Mouse (Mus musculus): ENCODE results near the gene Cmpk1.
"Not testable (repeated sequence)": the region's sequence is repeated elsewhere in the genome, so short reads cannot be mapped to it uniquely, and the experiment has no call there.

Cmpk1 gene

GRCm38 (mm10) chr4:114986591-114987432 is at the start of gene Cmpk1:
Cmpk1 (minus strand) TSS chr4:114987241.
- peak; percentile 70 for DNase-seq

GRCm38 (mm10) chr4:115035043-115035442 is 48.0 kb upstream of the Cmpk1 start:
- no peak for DNase-seq

GRCm38 (mm10) chr4:115019997-115020396 is 33.0 kb upstream of the Cmpk1 start:
- DNase-seq: no peak

DNA sequence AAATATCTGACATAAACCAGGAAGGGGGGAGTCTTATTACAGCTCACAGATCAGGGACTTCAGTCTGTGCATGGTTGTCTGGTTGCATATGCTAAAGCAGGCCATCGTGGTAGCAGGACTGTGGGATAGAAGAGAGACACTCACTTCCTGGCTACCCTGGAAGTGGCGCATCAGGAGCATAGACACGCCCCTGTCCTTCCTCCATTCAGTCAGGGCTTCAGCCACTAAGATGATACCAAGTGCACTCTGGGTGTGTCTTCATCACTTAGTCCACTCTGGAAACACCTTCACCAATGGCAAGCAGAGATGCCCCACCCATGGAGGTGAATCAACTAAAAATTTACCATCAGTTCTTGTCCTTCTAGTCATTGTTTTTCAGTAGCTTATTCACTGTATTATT is 27.2 kb upstream of the Cmpk1 start:
- no peak for DNase-seq

DNA sequence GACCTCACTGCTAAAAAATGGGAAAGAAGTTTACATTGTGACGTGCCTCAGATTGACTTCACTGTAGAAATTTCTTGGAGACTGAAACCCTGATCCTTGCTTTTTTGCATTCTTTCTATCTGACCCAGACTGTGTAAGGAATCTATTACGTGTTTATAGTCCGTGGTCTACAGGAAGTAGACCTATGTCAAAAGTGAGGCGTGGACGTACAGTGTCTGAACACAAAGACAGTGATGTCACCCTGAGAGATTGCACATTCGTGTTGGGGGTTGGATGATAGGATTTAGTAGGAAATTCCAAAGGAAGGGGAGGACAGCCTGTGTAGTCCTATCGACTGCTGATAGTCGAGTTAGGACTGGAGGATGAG is 13.4 kb upstream of the Cmpk1 start:
- DNase-seq: no peak

DNA sequence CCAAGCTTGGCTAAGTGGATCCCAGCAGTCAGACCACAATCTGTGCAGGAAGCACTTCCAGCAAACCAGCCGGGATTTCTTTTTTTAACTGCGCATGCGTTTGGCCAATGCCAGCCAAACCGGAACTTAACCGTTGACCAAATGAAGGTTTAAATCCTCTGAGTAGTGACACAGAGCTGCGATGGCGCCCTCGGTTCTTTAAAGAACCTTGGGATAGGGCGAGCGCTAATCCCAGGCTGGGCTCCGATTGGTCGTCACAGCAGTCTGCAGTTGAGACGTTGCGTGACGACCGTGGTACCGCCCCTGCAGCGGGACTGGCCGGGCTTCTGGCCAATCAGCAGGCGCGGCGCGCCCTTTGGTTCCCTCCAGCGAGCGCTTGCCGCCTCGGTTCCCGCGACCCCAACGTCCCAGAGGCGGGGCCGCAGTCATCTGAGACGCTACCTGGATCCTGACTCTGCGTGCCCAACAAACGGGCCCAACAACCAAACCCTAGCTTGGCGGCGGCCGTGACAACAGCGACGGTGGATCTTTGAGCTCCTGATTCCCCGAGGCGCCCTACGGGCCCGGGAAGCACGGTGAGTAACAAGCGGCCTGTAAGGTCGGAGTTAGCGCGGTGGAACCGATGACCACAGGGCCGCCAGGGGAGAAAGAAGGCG is 12.9 kb upstream of the Cmpk1 start, which contains the start of gene Stil:
Gene Stil (plus strand): TSS at position 387 of the 656 bp plus-strand sequence.
- peak; percentile 93 to 94 for DNase-seq

- DNase-seq: no peak
Measured at GRCm38 (mm10) chr4:114999445-114999772, 12.4 kb upstream of the Cmpk1 start.

GRCm38 (mm10) chr4:114997051-114997450 is 10.0 kb upstream of the Cmpk1 start:
- peak in 1 of 2 experiments; percentile 17 for DNase-seq

DNA sequence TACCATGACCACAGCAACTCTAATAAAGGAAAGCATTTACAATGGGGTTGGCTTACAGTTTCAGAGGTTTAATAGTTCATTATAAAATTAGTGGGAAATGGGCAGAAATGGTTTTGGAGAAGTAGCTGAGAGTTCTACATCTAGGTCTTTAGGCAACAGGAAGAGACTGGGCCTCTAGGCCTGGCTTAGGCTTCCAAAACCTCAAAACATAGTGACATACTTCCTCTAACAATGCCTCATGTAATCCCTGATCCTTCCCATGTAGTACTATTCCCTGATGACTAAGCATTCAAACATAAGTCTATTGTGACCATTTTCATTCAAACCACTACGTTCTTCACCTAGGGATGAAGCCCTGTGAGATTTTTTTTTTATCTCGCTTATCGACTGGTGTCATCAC is 7.2 kb upstream of the Cmpk1 start:
- DNase-seq: no peak

GRCm38 (mm10) chr4:114986211-114986590 is 840 bp downstream of the Cmpk1 start:
- DNase-seq: no peak

DNA sequence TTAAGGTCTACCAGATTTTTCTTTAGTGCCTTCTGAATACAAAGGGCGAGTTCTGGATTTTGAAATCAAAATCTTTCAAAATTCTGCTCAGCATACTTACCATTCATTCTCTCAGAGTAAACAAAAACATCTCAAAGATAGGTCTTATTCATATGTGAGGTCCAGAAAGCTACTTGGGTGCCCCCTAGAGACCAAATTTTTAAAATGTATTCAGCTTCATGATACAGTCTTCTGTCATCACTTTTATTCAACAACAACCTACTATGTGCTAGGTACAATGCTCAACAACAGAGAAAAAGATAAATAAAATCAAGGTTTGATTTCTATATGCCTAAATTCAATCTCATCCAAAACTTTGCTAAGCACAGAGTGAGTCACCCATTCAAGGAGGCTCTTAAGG is 4.0 kb downstream of the Cmpk1 start:
- no peak for DNase-seq

- no peak for DNase-seq
Measured at GRCm38 (mm10) chr4:114982619-114983018, 4.4 kb downstream of the Cmpk1 start.

GRCm38 (mm10) chr4:114973229-114973740 is 13.8 kb downstream of the Cmpk1 start:
- no peak for DNase-seq

DNA sequence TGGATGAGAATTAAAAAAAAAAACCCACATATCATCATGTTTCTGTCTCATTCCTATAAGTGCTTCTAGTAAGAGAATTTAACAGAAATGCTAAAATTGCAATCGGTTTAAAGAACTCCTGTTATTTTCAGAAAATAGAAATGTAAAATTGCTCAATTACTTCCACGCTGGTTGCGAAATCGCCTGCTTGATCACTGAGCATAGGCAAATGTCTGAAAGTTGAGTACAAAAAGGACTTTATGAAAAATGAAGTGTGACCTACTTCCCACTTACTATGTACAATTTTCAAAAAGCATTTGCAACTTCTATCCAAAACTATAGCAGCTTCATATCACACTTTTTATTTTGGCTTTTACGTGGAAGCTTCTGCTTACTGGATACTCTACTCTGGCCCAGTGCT is 16.3 kb downstream of the Cmpk1 start:
- no peak for DNase-seq

- DNase-seq: not testable (repeated sequence)
Measured at GRCm38 (mm10) chr4:114960881-114961280, 26.2 kb downstream of the Cmpk1 start.

GRCm38 (mm10) chr4:114959533-114959932 is 27.5 kb downstream of the Cmpk1 start:
- DNase-seq: no peak

DNA sequence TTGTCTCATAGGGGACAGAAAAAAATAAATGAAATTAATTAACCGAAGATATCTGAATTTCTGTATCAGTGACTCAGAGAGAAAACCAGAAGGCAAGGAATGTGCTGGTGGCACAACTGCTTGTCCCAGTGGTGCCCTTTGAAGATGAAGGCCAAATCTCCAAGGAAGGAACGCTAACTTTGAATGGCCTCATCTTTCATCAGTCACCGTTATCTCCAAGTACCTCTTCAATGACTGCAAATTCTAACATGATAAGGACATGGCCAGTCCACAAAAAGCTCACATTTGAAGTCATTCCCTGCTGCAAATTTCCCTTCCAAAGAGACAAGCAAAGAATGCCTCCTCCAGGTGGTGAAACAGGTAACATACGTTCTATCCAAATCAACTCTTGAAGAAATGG is 28.3 kb downstream of the Cmpk1 start:
- DNase-seq: no peak

DNA sequence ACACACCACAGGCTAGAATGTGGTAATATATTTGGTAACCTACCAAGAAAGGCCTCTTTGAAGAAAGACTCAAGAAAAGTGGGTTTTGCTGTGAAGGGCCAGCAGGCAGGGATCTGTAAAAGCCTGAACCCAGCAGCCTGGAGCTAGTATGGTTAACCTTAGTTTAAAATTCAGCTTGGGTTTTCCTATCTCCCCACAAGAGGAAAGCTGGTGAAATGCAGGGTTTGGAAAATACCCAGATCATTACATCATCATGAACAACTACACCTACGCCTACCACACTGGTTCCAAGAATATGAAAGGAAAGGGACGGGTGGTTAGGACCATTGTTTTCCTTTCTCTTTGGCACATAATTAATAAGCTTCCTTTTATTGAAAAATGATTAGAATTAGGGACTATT is 28.8 kb downstream of the Cmpk1 start:
- DNase-seq: no peak

DNA sequence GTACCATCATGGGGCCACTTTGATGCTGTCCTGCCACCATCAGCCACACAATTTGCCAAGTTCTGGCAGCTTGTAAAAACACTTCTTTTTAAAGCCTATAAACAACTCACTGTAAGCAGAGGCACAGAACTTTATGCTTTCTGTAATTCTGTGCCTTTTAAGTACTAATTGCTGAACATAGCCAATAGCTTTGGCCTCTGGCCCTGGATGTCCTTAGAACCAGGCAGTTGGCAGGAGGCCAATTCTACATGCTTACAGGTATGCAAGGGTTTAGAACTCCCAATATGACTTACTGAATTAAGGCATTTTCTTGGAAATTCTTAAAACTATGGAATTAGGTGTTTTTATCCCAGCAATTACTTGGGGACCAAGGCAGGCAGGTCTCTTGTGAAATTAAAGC is 29.6 kb downstream of the Cmpk1 start:
- no peak for DNase-seq

- no peak for DNase-seq
Measured at GRCm38 (mm10) chr4:114953172-114953571, 33.9 kb downstream of the Cmpk1 start.

DNA sequence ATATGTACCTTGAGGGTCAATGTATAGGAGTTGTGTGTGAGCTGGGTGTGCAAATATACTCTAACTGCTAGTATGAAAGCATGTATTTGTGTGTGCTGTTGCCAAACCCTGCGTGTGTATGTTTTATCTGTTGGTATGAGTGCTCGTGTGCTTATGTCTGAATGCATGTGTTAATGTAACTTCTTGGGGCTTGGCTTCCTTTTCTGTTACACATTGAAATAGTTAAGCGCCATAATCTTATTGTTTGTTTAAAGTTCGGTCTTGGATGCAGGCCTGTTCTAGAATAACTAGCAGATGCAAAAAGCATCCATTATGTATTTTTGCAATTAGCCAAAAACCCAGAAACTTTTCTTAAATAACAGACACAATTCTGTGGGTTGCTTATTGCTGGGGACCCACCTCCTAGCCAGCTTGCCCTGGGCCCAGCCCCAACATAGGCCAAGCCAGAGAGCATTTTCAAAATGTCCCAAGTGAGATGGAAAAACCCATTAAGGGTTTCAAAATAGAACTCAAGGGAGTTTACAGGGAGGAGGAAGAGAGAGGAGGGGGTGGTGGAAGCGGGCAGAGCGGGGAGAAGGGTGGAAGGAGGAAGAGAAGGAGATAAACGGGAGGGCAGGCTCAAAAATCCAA is 39.1 kb downstream of the Cmpk1 start:
- no peak for DNase-seq

GRCm38 (mm10) chr4:114947395-114947794 is 39.6 kb downstream of the Cmpk1 start:
- DNase-seq: peak; percentile 21 to 26

GRCm38 (mm10) chr4:114946416-114946815 is 40.6 kb downstream of the Cmpk1 start:
- DNase-seq: no peak

GRCm38 (mm10) chr4:114945021-114945420 is 42.0 kb downstream of the Cmpk1 start:
- DNase-seq: no peak

Data from thymus, adult 18-20 months (tissue).